Mouse (Mus musculus): Measurements from ENCODE around the gene Myb.

DNA sequence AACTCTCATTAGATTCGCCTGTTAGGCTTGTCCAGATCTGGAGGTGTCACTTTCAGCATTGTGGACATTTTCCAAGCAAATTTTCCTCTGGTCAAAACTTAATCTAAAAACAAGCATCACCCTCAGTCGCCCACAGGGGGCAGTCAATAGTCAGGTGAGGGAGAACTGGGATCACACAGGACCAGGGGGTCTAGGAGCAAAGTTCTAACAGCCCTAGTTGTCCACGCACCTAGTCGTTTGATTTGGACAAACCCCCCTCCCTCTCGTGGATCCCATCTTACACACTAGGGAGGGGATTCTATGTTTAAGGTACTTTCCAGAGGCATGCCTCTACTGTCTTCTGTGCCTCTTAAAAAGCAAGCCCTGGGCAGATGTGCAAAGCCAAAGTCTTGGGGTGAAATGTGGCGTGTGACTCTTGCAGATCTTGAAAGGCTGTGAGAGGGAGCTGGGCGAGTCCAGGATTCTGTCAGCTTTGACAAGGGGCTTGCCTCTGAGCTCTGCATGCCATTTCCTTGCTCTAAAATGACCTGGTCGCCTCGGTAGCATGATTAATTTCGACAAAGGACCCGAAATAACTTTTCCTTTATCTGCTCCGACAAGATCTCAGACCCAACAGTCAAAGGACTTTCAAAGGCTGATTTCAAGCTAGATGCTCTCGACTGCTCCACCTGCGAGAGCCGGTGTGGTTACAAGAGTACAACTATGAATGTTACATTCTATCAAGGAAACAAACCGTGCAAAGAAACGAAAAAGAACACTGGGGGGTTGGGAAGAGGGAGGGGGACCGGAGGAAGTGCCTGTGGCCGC is 2.5 kb downstream of the Myb start:
- TF ChIP-seq HCFC1 (IDR thresholded peaks at IDR 0.05; ENCODE audit: borderline replicate concordance, insufficient read depth, low read length) (no peak), CHD2 (IDR thresholded peaks at IDR 0.05; ENCODE audit: low read depth, low read length) (no peak), MAFK (IDR thresholded peaks at IDR 0.05; ENCODE audit: insufficient read depth, low read depth, low read length) (no peak)
